Mouse (Mus musculus): ENCODE measurements at regions not wholly inside any gene's neighbourhood (a gene's known extent, or its start where the extent isn't known, plus 50 kb on each side); places are given as distances from the start of the nearest gene placed in this dataset.

DNA sequence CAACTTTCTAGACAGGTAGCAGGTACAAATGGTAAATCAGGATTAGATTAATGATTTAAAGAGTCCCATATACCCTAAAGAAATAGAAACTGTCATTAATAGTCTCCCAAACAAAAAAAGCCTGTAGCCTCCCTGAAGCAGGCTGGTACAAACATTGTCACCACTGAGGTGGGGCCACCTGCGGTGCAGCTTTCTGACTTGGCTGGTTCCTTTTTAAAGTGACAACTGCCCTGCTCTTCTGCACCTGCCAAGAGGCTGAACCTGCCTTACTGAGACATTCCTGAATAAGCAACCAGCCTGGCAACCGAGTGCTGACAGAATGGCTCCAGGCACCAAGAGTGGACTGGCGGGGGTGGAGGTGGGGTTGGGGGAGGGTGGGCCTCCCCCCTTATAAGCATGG, 687.0 kb upstream of the Vrk2 start:
- peak in 1 of 2 experiments; percentile 1 for DNase-seq

- peak; percentile 72 to 73 for DNase-seq
Observed at GRCm38 (mm10) chr11:27264253-27264652, 670.5 kb upstream of the Vrk2 start.

DNA sequence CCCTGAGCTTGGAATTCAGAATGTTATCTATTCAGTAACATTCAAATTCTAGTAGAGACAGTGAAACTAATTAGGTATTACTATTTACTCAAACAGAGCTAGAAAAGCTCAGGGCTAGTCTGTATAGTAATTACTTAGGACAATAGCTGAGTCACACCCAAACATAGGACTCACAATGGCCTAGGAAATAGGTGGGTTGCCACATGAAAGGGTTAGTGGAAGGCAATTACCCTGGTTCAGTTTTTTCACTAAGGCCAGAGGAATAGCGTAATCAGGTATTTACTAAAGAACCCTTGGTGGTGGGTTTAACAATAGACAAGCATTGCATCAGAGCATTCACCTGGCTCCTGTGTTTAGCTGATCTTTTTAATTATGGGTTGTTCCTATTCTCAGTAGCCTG, 664.7 kb upstream of the Vrk2 start:
- DNase-seq = no peak

- DNase-seq = no peak
Observed at GRCm38 (mm10) chr11:27235884-27236283, 642.1 kb upstream of the Vrk2 start.

GRCm38 (mm10) chr11:27226454-27226853, 632.7 kb upstream of the Vrk2 start:
- DNase-seq = no peak

GRCm38 (mm10) chr11:27222436-27222835, 628.6 kb upstream of the Vrk2 start:
- no peak for DNase-seq

DNA sequence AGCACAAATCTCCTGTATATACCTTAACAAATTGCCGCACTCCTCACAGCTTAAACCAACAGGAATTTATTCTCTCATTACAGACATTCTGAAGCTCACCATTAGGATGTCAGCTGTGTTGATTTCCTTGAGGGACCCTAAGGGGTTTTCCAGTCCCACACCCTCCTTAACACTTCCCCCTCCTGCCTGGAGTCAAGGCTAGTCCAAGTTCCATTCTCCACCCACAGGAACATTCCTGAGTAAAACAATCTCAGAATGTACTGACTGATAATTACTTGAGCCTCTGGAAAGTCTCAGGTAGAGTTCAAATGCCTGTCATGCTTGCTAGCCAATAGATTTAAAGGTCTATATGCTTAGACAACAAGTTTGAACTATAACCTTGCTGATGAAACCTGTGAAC, 628.2 kb upstream of the Vrk2 start:
- DNase-seq = no peak

DNA sequence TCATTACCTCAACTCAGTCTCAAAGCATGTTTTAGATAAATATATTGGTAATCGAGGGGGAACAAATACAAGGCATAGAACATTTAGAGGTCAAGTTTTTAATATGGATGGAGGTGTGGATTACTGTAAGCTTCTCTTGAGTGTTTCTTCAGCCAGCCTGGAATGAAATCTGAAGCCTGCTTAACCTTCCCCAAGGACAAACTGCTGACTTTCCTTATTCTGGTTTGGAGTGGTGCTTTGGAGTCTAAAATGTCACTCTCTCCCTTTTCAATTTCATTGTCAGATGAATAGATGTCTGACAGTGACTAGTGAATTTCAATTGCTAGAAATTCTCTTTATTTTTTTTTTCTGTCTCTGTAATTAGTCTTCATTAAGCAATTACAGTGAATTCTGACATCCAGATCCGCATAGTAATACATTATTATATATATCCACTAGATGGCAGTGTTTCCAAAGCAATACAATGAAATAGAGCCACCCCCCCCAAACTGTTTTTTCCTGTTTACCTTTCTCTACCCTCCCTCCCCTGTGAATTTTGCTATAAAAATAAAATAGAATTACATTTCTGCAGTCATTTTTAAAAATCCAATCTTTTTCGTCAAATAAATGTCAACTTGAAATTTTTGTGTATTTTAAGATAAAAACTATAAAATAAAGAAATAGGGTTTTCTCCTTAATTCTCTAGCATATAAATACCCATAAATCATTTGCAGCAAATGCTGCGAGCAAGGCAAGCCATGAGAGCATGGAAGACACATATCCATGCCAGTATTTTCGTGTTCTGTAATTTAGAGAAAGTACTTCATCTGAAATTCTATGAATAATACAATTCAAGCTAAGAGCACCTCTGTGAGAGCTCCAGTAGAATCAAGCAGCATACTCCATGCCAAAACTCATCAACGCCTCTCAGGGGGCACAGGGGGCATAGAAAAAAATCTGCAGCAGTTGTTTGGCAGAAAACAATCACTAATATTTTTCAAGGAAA, 626.2 kb upstream of the Vrk2 start:
- no peak for DNase-seq

DNA sequence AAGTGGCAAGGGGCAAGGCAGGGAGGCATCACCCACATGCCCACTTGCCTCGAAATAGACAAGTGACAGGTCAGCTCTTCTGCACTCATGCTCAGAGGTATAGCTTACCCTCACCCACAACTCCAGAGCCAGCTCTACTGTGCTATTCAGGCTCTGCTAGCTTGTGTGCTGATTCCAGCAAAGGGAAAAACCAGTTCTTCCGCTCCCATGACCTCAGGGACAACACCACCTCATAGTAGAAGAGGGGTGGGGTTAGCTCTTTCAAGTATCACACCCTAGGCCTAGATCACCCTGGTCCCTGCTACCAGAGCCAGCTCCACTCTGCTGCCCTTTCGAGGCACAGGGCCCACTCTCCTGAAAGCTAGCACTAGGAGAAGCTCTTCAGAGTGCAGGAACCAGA, 622.0 kb upstream of the Vrk2 start:
- DNase-seq = no peak

GRCm38 (mm10) chr11:27203330-27204214, 609.8 kb upstream of the Vrk2 start:
- DNase-seq = no peak

DNA sequence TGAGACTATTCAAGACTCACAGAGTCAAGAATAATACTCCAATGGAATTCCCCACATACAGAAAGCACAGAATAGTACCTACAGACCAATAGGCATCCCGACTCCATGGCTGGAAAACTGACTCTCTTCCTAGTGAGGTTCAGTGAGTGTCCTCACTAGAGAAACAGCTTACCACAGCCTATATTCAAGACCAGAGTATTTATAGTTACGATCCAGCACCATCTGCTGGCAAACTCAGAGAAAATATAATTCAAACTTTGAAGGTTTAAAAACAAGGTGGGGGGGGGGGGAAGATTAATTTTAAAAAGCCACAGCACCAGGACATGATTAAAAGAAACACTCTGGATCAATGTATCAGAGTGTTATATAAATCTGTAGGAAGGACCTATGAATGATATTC, 590.2 kb upstream of the Vrk2 start:
- DNase-seq = no peak

GRCm38 (mm10) chr11:27183422-27183821, 589.6 kb upstream of the Vrk2 start:
- DNase-seq = no peak

DNA sequence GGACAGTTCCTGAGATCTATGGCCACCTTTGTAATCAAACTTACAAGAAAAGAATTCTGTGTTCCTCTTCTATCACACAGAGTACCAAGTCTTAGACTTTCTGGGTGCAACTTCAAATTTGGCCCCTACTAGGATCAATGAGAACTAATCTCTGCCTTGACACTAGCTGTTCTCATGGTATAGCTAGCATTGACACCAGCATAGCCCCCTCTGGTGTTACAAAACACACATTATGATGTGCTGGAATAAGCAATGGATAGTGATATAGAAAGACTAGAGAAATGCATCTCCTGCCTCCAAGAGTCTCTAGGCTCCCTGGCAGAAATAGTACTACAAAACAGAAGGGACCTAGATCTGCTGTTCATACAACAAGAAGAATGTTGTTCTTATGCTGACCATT, 566.6 kb upstream of the Vrk2 start:
- DNase-seq = no peak
